Mouse (Mus musculus) E14TG2a.4 (cell line): ENCODE measurements around the gene Psat1.

Experiments
- CTCF ChIP-seq: conservative IDR thresholded peaks from 2 replicates; pipeline ENCODE4 v1.5.1; 2014; ENCODE audit warnings: low read length
- POU5F1 ChIP-seq: IDR thresholded peaks from 2 replicates; pipeline ENCODE4 v1.6.1; 2014; ENCODE audit warnings: low read length, borderline replicate concordance

DNA sequence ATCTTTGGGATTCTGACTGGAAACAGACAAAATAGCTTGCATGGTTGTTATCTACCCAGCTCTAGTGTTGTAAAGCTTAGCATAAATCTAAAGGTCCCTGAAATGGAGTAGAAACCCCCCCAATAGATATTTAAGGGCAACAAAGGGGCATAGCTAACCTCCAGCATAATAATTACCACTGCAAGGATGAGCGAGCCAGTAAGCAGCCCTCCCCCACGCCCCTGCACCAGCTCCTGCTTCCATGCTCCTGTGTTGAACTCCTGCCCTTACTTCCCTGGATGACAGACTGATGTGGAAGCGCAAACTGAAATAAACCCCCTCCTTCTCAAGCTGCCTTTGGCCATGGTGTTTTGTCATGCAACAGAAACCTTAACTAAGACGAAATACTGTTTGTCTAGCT is 26.2 kb upstream of the Psat1 start:
- no peak for TF ChIP-seq CTCF
- TF ChIP-seq POU5F1 = no peak
